Mouse (Mus musculus): ENCODE results near the gene Atic. TPM values are rescaled to one million over a fixed set of nuclear protein-coding genes. Genes with fewer than 3 reads are reported as not detected.

Gene Atic
- polyA plus RNA-seq, 1 experiment: 78.8 TPM

GRCm38 (mm10) chr1:71583302-71583701 is 26.4 kb downstream of the Atic start:
- Histone ChIP-seq H3K4me3 (no peak overlapping the region), H3K79me2 (ENCODE audit: control insufficient read depth, insufficient read depth) (no peaks in the 10 kb centered on the region), H3K36me3 (ENCODE audit: control insufficient read depth, insufficient read depth) (peaks cover 38% of the 10 kb centered on the region), H3K27me3 (ENCODE audit: control insufficient read depth, insufficient read depth, insufficient read length) (no peaks in the 10 kb centered on the region), H3K4me2 (ENCODE audit: low read depth) (no peak overlapping the region), H3ac (ENCODE audit: control insufficient read depth, insufficient read length) (no peak overlapping the region)
- TF ChIP-seq MYOG (IDR thresholded peaks at IDR 0.05; ENCODE audit: control insufficient read depth in 1 of 3, insufficient read depth in 1 of 3, insufficient read length in 2 of 3, low read depth in 2 of 3) (no peak), TCF3 (IDR thresholded peaks at IDR 0.05; ENCODE audit: insufficient read length, low read depth) (no peak), REST (IDR thresholded peaks at IDR 0.05; ENCODE audit: insufficient read depth, insufficient read length) (no peak), USF1 (IDR thresholded peaks at IDR 0.05; ENCODE audit: low read depth) (no peak), POLR2AphosphoS2 (IDR thresholded peaks at IDR 0.05; ENCODE audit: insufficient read length, low read depth) (peak; percentile 92), POLR2A (IDR thresholded peaks at IDR 0.05; ENCODE audit: insufficient read length, low read depth) (no peak)

GRCm38 (mm10) chr1:71583900-71584299 is 26.9 kb downstream of the Atic start:
- Histone ChIP-seq H3ac (ENCODE audit: control insufficient read depth, insufficient read length) (no peak overlapping the region), H3K4me2 (ENCODE audit: low read depth) (no peak overlapping the region), H3K4me3 (no peak overlapping the region), H3K36me3 (ENCODE audit: control insufficient read depth, insufficient read depth) (peaks cover 39% of the 10 kb centered on the region), H3K79me2 (ENCODE audit: control insufficient read depth, insufficient read depth) (no peaks in the 10 kb centered on the region), H3K27me3 (ENCODE audit: control insufficient read depth, insufficient read depth, insufficient read length) (no peaks in the 10 kb centered on the region)
- peak; percentile 62 for TF ChIP-seq POLR2AphosphoS2 (IDR thresholded peaks at IDR 0.05; ENCODE audit: insufficient read length, low read depth)
- no peak for TF ChIP-seq POLR2A (IDR thresholded peaks at IDR 0.05; ENCODE audit: insufficient read length, low read depth)
- TF ChIP-seq USF1 (IDR thresholded peaks at IDR 0.05; ENCODE audit: low read depth): no peak
- TF ChIP-seq TCF12 (IDR thresholded peaks at IDR 0.05; ENCODE audit: insufficient read depth, poor library complexity, severe bottlenecking): no peak
- TF ChIP-seq E2F4 (IDR thresholded peaks at IDR 0.05; ENCODE audit: insufficient read depth): no peak

GRCm38 (mm10) chr1:71586658-71587057 is 29.7 kb downstream of the Atic start:
- Histone ChIP-seq H3ac (ENCODE audit: control insufficient read depth, insufficient read length) (no peak overlapping the region), H3K79me2 (ENCODE audit: control insufficient read depth, insufficient read depth) (no peaks in the 10 kb centered on the region), H3K27me3 (ENCODE audit: control insufficient read depth, insufficient read depth, insufficient read length) (no peaks in the 10 kb centered on the region), H3K36me3 (ENCODE audit: control insufficient read depth, insufficient read depth) (peaks cover 67% of the 10 kb centered on the region), H3K4me2 (ENCODE audit: low read depth) (no peak overlapping the region), H3K4me3 (no peak overlapping the region)
- TF ChIP-seq CEBPB (IDR thresholded peaks at IDR 0.05; ENCODE audit: insufficient read depth, poor library complexity, severe bottlenecking) (no peak), POLR2AphosphoS2 (IDR thresholded peaks at IDR 0.05; ENCODE audit: insufficient read length, low read depth) (peak; percentile 46), POLR2A (IDR thresholded peaks at IDR 0.05; ENCODE audit: insufficient read length, low read depth) (peak; percentile 21)

- no peak overlapping the region for H3K4me3 ChIP-seq
- no peaks in the 10 kb centered on the region for H3K27me3 ChIP-seq (ENCODE audit: control insufficient read depth, insufficient read depth, insufficient read length)
- H3K36me3 ChIP-seq (ENCODE audit: control insufficient read depth, insufficient read depth): peaks cover 99% of the 10 kb centered on the region
- TF ChIP-seq CEBPB (IDR thresholded peaks at IDR 0.05; ENCODE audit: insufficient read depth, poor library complexity, severe bottlenecking): no peak
- TF ChIP-seq USF1 (IDR thresholded peaks at IDR 0.05; ENCODE audit: low read depth): no peak
- peak; percentile 74 for TF ChIP-seq POLR2AphosphoS2 (IDR thresholded peaks at IDR 0.05; ENCODE audit: insufficient read length, low read depth)
- peak; percentile 33 for TF ChIP-seq POLR2A (IDR thresholded peaks at IDR 0.05; ENCODE audit: insufficient read length, low read depth)
- H3K79me2 ChIP-seq (ENCODE audit: control insufficient read depth, insufficient read depth): no peaks in the 10 kb centered on the region
- no peak overlapping the region for H3K4me2 ChIP-seq (ENCODE audit: low read depth)
- no peak overlapping the region for H3ac ChIP-seq (ENCODE audit: control insufficient read depth, insufficient read length)
Observed at GRCm38 (mm10) chr1:71590038-71590437, 33.1 kb downstream of the Atic start.

GRCm38 (mm10) chr1:71593184-71593583 is 36.2 kb downstream of the Atic start:
- Histone ChIP-seq H3K27me3 (ENCODE audit: control insufficient read depth, insufficient read depth, insufficient read length) (no peaks in the 10 kb centered on the region), H3K4me2 (ENCODE audit: low read depth) (no peak overlapping the region), H3K36me3 (ENCODE audit: control insufficient read depth, insufficient read depth) (peaks cover 98% of the 10 kb centered on the region), H3ac (ENCODE audit: control insufficient read depth, insufficient read length) (no peak overlapping the region), H3K4me3 (no peak overlapping the region), H3K79me2 (ENCODE audit: control insufficient read depth, insufficient read depth) (no peaks in the 10 kb centered on the region)
- TF ChIP-seq POLR2AphosphoS2 (IDR thresholded peaks at IDR 0.05; ENCODE audit: insufficient read length, low read depth): peak; percentile 51
- no peak for TF ChIP-seq MAX (IDR thresholded peaks at IDR 0.05; ENCODE audit: low read depth)

- H3K79me2 ChIP-seq (ENCODE audit: control insufficient read depth, insufficient read depth): no peaks in the 10 kb centered on the region
- no peak overlapping the region for H3ac ChIP-seq (ENCODE audit: control insufficient read depth, insufficient read length)
- H3K4me2 ChIP-seq (ENCODE audit: low read depth): no peak overlapping the region
- H3K36me3 ChIP-seq (ENCODE audit: control insufficient read depth, insufficient read depth): peaks cover 98% of the 10 kb centered on the region
- no peak overlapping the region for H3K4me3 ChIP-seq
- H3K27me3 ChIP-seq (ENCODE audit: control insufficient read depth, insufficient read depth, insufficient read length): no peaks in the 10 kb centered on the region
- TF ChIP-seq MYOD1 (IDR thresholded peaks at IDR 0.05; ENCODE audit: control insufficient read depth in 1 of 3, insufficient read length in 2 of 3, low read depth in 2 of 3): no peak
- TF ChIP-seq MAX (IDR thresholded peaks at IDR 0.05; ENCODE audit: low read depth): no peak
- TF ChIP-seq TCF3 (IDR thresholded peaks at IDR 0.05; ENCODE audit: insufficient read length, low read depth): no peak
- TF ChIP-seq POLR2A (IDR thresholded peaks at IDR 0.05; ENCODE audit: insufficient read length, low read depth): no peak
- TF ChIP-seq MYOG (IDR thresholded peaks at IDR 0.05; ENCODE audit: control insufficient read depth in 1 of 3, insufficient read depth in 1 of 3, insufficient read length in 2 of 3, low read depth in 2 of 3): no peak
- no peak for TF ChIP-seq SRF (IDR thresholded peaks at IDR 0.05; ENCODE audit: control insufficient read depth, insufficient read length, low read depth)
- TF ChIP-seq E2F4 (IDR thresholded peaks at IDR 0.05; ENCODE audit: insufficient read depth): no peak
- TF ChIP-seq TCF12 (IDR thresholded peaks at IDR 0.05; ENCODE audit: insufficient read depth, poor library complexity, severe bottlenecking): no peak
- TF ChIP-seq USF1 (IDR thresholded peaks at IDR 0.05; ENCODE audit: low read depth): no peak
- TF ChIP-seq CEBPB (IDR thresholded peaks at IDR 0.05; ENCODE audit: insufficient read depth, poor library complexity, severe bottlenecking): no peak
- TF ChIP-seq POLR2AphosphoS2 (IDR thresholded peaks at IDR 0.05; ENCODE audit: insufficient read length, low read depth): no peak
- TF ChIP-seq REST (IDR thresholded peaks at IDR 0.05; ENCODE audit: insufficient read depth, insufficient read length): no peak
Observed at GRCm38 (mm10) chr1:71594268-71594667, 37.3 kb downstream of the Atic start.

Measured in myocyte (in vitro differentiated cells).